Mouse (Mus musculus): ENCODE results near the gene Abat.

Gene Abat

DNA sequence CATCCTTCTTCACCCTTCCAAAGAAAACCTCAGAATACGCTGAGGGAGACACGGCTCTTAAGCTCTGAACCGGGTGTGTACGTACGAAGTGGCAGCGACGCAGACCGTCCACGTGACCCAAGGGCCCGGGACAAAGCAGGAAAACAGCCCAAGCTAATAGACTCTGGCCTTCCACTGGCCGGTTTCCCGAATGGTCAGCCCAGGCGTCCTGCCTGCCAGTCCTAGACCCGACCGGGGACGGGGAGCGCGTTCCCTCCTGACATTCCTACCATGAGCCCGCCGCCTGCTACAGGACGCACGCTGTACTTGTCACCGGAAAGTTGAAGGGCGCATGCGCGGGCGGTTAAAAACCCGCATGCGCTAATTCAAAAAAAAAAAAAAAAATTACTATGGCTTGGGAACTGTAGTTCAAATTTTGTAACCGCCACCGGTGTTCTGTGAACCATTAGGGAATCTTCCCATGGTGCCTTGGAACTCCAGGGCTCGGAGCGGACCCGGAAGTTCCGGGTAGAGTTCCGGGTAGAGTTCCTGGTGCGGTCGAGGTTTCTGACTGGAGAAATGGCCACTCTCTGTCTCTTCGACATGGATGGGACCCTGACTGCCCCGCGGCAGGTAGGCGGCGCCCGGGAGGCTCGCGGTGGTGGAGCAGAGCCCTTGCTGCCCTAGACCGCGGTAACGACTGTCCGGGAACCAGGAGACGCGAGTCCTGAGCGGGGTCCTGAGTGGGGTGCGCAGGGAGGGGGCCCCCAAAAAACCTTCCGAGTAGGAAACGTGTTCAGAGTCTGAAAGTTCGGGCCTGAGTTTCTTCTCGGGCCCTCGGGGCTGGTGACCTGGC is 124.2 kb downstream of the Abat start, which contains the start of the genes Pmm2 and Tmem186:
Pmm2 (plus strand) TSS at position 458 of the 835 bp plus-strand sequence.
Tmem186 (minus strand) TSS at position 496 of the 835 bp plus-strand sequence.
- DNase-seq (ENCODE audit: low spot score) = peak; percentile 83

DNA sequence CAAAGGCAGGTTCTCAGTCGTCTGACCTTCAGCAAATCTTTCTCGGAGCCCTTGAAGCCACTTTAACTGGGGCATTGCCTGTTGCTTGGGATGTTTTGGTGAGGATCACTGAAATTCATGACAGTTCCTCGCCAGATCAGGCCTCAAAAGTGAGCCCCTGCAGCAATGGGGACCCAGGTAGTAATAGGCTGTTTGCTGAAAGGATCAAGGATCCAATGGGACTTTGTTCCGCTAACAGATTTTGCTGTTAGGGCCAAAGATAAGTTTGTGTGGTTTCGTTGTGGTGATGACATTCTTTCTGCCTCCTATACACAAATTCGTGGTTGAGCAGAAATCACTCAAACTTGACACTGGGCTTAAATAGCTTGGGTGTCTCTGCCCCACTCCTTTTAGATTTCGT is 124.9 kb downstream of the Abat start:
- no peak for DNase-seq (ENCODE audit: low spot score)

DNA sequence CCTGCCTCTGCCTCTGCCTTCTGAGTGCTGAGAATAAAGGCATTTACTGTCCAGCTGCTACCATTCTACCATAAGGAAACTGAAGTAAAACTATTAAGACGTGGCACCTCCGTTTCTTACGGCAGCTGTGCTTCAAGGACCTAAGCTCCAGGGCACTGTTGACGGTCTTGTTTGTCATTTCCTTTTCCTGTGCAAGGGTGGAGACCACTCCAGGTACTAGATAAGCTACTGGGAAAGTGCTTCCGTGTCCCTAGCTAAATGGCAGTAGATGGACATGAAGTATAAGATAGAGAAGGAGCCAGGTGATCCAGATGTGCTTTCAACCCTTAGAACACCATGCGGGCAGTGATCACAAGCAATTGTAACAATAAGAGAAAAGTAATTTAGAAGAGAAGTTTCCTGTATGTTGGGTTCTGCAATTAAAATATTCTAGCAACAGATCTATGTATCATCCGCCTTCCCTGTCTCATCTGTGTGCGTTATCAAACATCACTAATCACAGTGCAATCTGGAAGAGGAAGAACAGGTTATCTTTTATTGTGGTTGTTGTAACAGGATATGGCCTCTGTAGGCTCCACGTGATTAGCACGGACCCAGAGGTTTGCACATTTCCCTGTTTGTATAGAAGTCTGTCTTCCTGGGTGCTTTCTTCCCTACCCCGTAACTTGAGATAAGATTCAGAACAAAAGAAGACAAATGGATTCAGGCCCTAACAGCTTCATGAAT is 126.4 kb downstream of the Abat start:
- no peak for DNase-seq (ENCODE audit: low spot score)

- DNase-seq (ENCODE audit: low spot score) = peak; percentile 39
Observed at GRCm38 (mm10) chr16:8643855-8644254, 130.6 kb downstream of the Abat start.

- no peak for DNase-seq (ENCODE audit: low spot score)
Observed at GRCm38 (mm10) chr16:8645546-8645945, 132.3 kb downstream of the Abat start.

- DNase-seq (ENCODE audit: low spot score) = no peak
Observed at GRCm38 (mm10) chr16:8650007-8650406, 136.8 kb downstream of the Abat start.

- no peak for DNase-seq (ENCODE audit: low spot score)
Observed at GRCm38 (mm10) chr16:8655108-8655507, 141.9 kb downstream of the Abat start.

GRCm38 (mm10) chr16:8655599-8655998 is 142.4 kb downstream of the Abat start:
- DNase-seq (ENCODE audit: low spot score) = no peak

DNA sequence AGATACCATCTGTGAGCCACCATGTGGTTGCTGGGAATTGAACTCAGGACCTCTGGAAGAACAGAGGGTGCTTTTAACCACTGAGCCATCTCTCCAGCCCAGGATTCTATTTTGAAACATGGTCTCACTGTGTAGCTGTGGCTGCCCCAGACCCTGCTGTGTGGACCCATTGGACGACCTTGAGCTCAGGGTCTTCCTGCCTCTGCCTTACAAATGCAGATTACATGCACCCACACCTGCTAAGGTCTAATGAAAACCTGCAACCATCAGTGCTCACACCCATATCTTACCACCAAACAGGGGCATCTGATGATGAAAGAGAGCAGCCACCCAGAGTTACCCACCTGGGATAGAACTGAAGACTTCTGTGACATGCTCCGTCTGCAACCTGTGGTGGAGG is 143.0 kb downstream of the Abat start:
- DNase-seq (ENCODE audit: low spot score) = no peak

GRCm38 (mm10) chr16:8658349-8658748 is 145.1 kb downstream of the Abat start:
- no peak for DNase-seq (ENCODE audit: low spot score)

DNA sequence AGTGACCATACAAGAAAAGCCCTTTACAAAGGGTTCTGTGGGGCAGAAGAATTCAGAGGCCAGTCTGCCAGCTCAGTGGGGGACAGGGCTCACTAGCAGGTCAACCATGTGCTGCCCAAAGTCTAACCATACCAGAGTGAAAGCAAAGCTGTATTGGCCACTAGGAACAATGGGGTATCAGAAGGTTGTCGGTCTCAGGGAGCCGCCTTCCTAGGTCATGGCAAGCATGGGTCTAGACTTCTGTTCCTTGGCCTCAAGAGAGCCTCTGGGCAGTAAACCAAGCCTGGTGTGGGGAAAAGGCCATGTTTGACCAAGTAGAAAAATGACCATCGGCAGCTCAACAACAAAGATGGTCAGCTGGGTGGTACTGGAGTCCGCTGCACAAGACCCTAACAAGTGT is 145.5 kb downstream of the Abat start:
- DNase-seq (ENCODE audit: low spot score) = no peak

GRCm38 (mm10) chr16:8663022-8663421 is 149.8 kb downstream of the Abat start:
- no peak for DNase-seq (ENCODE audit: low spot score)

DNA sequence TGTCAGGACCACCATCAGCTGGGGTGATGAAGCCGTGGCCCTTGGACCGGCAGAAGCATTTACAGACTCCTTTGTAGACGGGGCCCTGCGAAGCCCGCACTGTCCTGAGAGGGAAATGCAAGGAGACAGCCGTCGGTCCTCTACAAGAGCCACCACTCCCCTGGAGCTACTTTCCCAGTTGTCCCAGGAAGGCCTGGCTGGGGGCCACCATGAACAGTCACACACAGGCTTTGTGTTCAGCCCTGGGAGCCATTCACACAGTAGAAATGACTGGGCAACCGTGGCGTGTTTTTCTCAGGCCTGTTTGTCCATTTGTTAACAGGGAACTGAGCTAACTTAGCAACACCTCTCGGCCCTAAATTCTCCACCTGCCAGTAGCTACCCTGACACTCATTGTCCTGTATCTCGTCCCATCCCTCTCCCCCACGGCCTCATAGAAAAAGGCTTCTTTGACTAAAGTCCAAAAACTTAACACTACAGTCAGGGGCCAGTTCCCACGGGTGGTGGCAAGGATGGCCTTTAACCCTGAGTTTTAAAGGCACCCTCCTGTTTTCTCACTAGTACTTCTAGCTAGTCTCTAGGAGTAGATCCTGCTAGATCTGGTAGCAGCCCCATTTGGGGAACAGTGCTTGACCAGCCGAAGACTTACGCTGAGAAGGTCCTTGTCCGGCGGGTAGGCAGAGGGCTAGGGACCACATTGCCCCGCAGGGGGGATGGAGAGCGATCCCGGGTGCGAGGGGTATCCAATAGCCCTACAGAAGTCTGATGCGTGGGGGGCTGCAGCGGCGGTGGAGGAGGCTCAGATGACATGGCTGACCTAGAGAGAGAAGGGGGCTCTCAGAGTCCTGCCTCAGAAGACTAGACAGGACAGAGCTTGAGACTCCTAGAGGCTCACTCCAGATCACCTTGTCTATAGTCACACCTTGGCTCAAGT is 150.6 kb downstream of the Abat start:
- DNase-seq (ENCODE audit: low spot score) = no peak

- no peak for DNase-seq (ENCODE audit: low spot score)
Observed at GRCm38 (mm10) chr16:8665367-8665766, 152.1 kb downstream of the Abat start.

- no peak for DNase-seq (ENCODE audit: low spot score)
Observed at GRCm38 (mm10) chr16:8666452-8666851, 153.2 kb downstream of the Abat start.

DNA sequence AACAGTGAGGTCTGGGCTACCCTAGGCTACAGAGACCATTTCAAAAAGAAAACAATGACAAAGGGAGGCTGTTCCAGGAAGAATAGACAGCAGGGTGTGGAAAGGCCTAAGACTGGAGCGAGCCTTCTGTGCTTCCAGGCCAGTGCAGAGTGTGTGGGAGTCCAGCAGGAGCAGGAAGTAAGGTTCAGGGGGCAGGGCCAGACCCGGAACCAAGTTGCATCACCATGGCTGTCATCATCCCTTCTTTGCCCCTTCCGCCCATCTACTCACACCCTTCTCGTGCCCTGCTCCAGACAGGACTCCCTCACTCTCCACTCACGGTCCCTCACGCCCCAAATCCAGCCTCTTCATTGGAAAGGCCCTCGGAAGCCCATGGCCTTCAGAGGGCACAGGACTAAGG is 154.0 kb downstream of the Abat start:
- no peak for DNase-seq (ENCODE audit: low spot score)

DNA sequence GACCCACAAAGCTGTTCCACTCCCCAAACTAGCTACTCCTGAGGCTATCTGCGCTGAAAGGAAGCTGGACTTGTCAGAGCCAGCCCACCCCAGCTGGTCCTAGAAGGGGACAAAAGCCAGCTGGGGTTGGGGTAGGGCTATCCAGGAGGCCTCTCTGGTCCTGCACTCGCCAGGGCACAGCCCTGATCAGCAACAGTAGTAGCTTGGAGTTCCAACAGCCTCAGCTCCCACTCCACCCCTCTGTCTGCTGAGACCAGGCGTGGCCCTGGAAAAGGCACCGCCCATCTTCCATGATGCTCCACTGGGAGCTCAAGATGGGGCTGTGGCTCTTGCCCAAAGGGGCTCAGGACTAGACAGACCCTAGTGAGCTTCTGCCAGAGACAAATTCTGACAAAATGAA is 154.6 kb downstream of the Abat start:
- no peak for DNase-seq (ENCODE audit: low spot score)

DNA sequence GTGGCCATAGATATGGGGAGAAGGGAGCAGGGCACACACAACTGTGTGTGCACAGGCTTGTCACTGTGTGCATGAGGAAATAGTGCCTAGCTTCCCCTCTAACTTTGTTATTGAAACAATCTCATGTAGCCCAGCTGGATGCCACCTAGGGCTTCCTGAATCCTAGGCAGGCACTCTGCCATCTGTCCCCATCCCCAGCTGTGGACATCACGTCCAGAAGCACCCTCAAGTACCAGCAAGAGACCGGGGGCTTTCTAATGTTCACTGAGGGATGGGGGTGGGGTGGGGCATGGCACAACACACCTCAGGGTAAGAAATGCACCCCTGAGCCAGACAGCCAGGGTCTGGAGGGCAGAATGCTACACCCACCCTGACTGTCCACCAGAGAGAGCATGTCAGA is 155.2 kb downstream of the Abat start:
- no peak for DNase-seq (ENCODE audit: low spot score)

GRCm38 (mm10) chr16:8669432-8669831 is 156.2 kb downstream of the Abat start:
- DNase-seq (ENCODE audit: low spot score) = no peak

- DNase-seq (ENCODE audit: low spot score) = no peak
Observed at GRCm38 (mm10) chr16:8670041-8671035, 157.1 kb downstream of the Abat start.
